Mouse (Mus musculus): Measurements from ENCODE around the gene Pabpc1l.

DNA sequence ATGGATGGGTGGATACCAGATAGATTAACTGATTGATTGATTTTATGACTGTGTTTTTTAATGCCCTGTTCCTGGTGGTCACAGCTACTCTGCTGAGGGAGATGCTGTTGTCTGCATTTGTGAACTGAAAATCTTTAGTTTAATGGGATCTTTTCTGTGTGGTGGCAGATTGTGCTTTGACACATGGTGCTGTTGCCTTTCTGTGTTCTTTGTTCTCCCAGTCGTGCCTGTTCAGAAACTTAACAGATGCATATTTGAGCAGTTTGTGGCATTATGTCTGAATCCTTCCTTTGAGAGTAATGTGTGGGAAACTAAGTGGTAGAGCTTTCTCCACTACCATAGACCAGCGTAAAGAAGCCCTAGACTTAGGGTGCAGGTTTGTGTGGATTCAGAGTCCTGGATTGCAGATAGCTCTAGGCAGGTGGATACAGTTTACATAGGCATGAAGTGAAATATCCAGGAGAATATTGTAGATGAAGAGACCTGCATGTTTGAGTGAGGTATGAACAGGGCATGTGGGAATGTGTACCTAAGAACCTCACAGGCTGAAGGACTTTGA lies 17.2 kb upstream of the Pabpc1l start:
- TF ChIP-seq CTCF (IDR thresholded peaks at IDR 0.05; ENCODE audit: low read depth) (no peak), EP300 (optimal IDR thresholded peaks at IDR 0.05) (no peak)

Measured in stomach, postnatal 0 days (tissue).